Mouse (Mus musculus) midbrain, embryonic 14.5 days (tissue): ENCODE measurements at regions not wholly inside any gene's neighbourhood (a gene's known extent, or its start where the extent isn't known, plus 50 kb on each side); places are given as distances from the start of the nearest gene placed in this dataset.

Experiments
- ATAC-seq: fragments of 200-750 bp; cut with Nextera tagmentation; 2 replicates; pipeline ENCODE4 v1.8.0; 2017; ENCODE audit warnings: moderate number of reproducible peaks, moderate library complexity; ENCODE audit not compliant: low FRiP score, low TSS enrichment
- DNase-seq: peaks from one replicate; pipeline ENCODE4 v3.0.0-alpha.2; 2015
- H3K27ac ChIP-seq: fragments of 300-500 bp; sonication (generic); replicated peaks from 2 replicates; pipeline ENCODE4 v1.5.1; 2014; ENCODE audit warnings: mild to moderate bottlenecking, low read depth, low read length, moderate library complexity
- H3K27me3 ChIP-seq: fragments of 300-500 bp; sonication (generic); 2 replicates; pipeline ENCODE4 v1.6.1; 2014; ENCODE audit warnings: low read length, control low read depth, mixed read lengths; ENCODE audit not compliant: control insufficient read depth, insufficient read depth
- H3K36me3 ChIP-seq: fragments of 300-500 bp; sonication (generic); 2 replicates; pipeline ENCODE4 v1.6.1; 2014; ENCODE audit warnings: low read length, control low read depth; ENCODE audit not compliant: control insufficient read depth, insufficient read depth
- H3K4me1 ChIP-seq: fragments of 300-500 bp; sonication (generic); 2 replicates; pipeline ENCODE4 v1.6.1; 2014; ENCODE audit warnings: mild to moderate bottlenecking, antibody characterized with exemption, low read length, control low read depth; ENCODE audit not compliant: control insufficient read depth, insufficient read depth
- H3K4me2 ChIP-seq: fragments of 300-500 bp; sonication (generic); 2 replicates; pipeline ENCODE4 v1.6.1; 2014; ENCODE audit warnings: mild to moderate bottlenecking, low read length, moderate library complexity
- H3K4me3 ChIP-seq: fragments of 300-500 bp; sonication (generic); replicated peaks from 2 replicates; pipeline ENCODE4 v1.5.1; 2014; ENCODE audit warnings: low read depth, low read length
- H3K9ac ChIP-seq: fragments of 300-500 bp; sonication (generic); replicated peaks from 2 replicates; pipeline ENCODE4 v1.6.1; 2014; ENCODE audit warnings: mild to moderate bottlenecking, low read length, moderate library complexity
- H3K9me3 ChIP-seq: fragments of 300-500 bp; sonication (generic); 2 replicates; pipeline ENCODE4 v1.6.1; 2016; ENCODE audit warnings: low read length, control low read depth, mixed read lengths; ENCODE audit not compliant: control insufficient read depth
- WGBS: fragments of 180-500 bp; shearing (Covaris S2); extraction: QIAGEN DNeasy Blood & Tissue Kit; methylation state at CpG from one replicate; pipeline ENCODE4 v1.1.7; 2014; 5-methylcytosine and 5-hydroxymethylcytosine counted together

DNA sequence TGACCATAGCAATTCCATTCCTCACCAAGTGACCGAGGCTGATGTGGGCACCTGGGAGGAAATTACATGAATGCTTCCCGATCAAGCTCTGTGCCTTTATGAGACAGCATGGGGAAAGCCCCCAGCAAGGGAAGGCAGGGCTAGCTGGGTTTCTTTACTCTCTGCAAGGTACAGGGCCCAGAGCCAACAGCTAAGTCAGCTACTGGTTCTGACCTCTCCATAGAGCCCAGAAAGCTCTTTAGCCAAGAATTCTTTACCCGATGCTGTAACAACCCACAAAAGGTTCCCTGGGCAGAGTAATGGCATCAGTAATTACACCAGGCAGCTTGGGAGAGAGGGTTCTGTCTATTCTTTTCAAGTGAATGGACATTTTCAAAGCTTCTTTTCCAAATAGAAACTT, 161.9 kb upstream of the Adamts16 start:
- H3K27me3 ChIP-seq: no peaks in the 10 kb centered on the region
- H3K4me2 ChIP-seq: no peak overlapping the region
- WGBS: 59% methylated on average over 3 of the region's 3 CpGs
- H3K9me3 ChIP-seq: no peaks in the 10 kb centered on the region
- no peaks in the 10 kb centered on the region for H3K4me1 ChIP-seq
- DNase-seq (peak; percentile 32), ATAC-seq (no peak)
- H3K27ac ChIP-seq: no peak overlapping the region
- no peak overlapping the region for H3K4me3 ChIP-seq
- H3K36me3 ChIP-seq: no peaks in the 10 kb centered on the region
- no peak overlapping the region for H3K9ac ChIP-seq

DNA sequence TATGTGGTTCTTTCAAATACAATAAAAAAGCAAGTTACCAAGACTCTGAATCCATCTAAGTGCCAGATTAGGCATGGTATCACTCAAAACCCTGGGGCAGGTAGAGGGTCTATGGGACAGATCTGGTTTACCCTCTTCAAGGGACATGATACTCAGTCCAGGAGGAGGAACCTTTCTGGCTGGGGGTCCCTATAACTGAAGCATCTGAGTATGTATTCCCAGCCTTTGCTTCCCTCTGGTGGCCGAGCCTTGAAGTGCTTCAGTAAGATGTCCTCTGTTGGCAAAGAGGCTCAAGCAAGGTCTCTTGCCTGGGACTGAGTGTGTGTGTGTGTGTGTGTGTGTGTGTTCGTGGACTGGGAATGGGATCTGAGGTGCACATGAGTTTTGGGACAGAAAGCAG, 159.7 kb upstream of the Adamts16 start:
- peak; percentile 80; the same call in 1 of the 2 replicates for ATAC-seq
- peak; percentile 89 for DNase-seq
- H3K27ac ChIP-seq: no peak overlapping the region
- H3K9me3 ChIP-seq: no peaks in the 10 kb centered on the region
- H3K4me2 ChIP-seq: no peak overlapping the region
- H3K9ac ChIP-seq: no peak overlapping the region
- no peaks in the 10 kb centered on the region for H3K4me1 ChIP-seq
- H3K4me3 ChIP-seq: no peak overlapping the region
- no peaks in the 10 kb centered on the region for H3K27me3 ChIP-seq
- H3K36me3 ChIP-seq: no peaks in the 10 kb centered on the region
- WGBS: 7% methylated on average over 2 of the region's 2 CpGs

DNA sequence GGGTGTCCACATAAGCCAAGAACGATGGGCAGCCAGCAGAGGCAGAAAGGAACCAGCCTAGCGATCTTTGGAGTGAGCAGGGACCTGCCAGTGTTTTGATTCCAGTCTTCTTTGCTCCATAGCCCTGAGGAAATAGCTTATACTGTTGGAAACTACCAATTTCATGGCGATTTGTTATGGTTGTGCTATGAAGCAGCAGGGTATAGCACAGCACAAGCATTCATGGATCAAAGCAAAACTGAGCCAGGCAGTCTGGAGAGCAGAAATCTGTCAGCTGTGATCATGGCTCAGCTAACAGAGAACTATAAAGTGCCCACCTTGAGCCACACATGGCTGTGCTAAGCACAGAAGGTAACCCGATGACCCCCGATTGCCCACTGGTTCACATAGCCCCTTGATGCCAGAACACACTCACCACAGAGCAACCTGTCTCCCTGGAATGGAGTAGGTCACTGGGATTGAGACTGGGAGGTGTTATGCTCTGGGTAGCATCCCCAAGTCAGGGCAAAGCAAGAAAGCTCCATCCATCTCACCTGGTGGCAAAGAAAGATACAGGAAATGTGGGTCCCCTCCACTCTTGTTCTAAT, 158.9 kb upstream of the Adamts16 start:
- DNase-seq (peak; percentile 67), ATAC-seq (peak; percentile 34; the same call in 1 of the 2 replicates)
- H3K4me2 ChIP-seq: no peak overlapping the region
- no peaks in the 10 kb centered on the region for H3K27me3 ChIP-seq
- no peak overlapping the region for H3K4me3 ChIP-seq
- H3K9ac ChIP-seq: no peak overlapping the region
- WGBS: 45% methylated on average over 5 of the region's 5 CpGs
- H3K9me3 ChIP-seq: no peaks in the 10 kb centered on the region
- H3K4me1 ChIP-seq: no peaks in the 10 kb centered on the region
- no peaks in the 10 kb centered on the region for H3K36me3 ChIP-seq
- no peak overlapping the region for H3K27ac ChIP-seq

DNA sequence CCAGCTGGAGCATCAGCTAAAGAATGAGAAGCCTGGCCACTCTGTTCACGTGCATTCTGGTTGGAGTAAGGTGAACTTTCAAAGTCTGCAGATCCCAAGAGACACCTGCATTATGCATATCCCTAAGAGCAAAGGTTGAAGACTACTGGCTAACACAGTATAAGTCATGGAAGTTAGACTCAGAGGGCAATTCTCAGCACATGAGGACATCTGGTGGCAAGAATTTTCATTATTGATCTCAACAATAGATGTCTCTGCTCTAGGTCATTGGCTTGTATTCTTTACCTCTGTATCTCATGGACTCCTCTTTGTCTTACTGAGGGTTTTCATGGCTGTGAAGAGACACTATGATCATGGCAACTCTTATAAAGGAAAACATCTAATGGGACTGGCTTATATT, 151.9 kb upstream of the Adamts16 start:
- no peak overlapping the region for H3K27ac ChIP-seq
- WGBS: 59% methylated on average over 1 of the region's 1 CpGs
- DNase-seq: no peak
- no peaks in the 10 kb centered on the region for H3K36me3 ChIP-seq
- H3K4me3 ChIP-seq: no peak overlapping the region
- H3K4me2 ChIP-seq: no peak overlapping the region
- no peaks in the 10 kb centered on the region for H3K9me3 ChIP-seq
- no peaks in the 10 kb centered on the region for H3K4me1 ChIP-seq
- no peak for ATAC-seq
- no peaks in the 10 kb centered on the region for H3K27me3 ChIP-seq
- no peak overlapping the region for H3K9ac ChIP-seq

DNA sequence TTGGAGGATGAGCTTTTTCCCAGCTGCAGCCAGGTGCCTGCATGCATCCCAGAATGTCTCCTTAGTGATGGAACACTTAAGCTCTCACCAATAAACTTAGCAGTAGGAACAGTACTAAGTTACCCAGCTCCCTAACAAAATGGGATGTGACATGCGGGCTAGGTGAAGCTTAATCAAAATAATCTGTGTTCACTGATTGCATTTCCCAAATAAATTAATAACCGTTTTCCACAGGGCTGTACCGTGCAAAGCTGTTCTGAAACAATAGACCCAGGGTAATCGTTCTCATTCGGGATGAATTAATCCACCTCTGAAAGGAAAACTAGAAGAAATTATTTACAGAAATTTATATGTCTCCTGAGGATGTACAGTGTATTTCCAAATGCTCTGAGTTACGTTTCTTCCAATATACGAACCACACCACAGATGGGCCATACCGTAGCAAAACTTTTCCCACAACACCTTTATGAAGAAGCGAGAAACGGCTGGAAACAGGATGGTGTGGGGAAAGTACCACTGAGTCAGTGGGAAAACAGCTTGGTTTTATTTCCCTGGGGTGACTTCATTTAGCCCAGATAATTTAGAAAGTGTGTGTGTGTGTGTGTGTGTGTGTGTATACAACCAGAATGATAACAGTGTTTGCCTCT, 148.5 kb upstream of the Adamts16 start:
- no peaks in the 10 kb centered on the region for H3K27me3 ChIP-seq
- no peaks in the 10 kb centered on the region for H3K4me1 ChIP-seq
- no peaks in the 10 kb centered on the region for H3K36me3 ChIP-seq
- DNase-seq (no peak), ATAC-seq (no peak)
- no peak overlapping the region for H3K27ac ChIP-seq
- H3K9me3 ChIP-seq: no peaks in the 10 kb centered on the region
- WGBS: 90% methylated on average over 10 of the region's 10 CpGs
- no peak overlapping the region for H3K9ac ChIP-seq
- H3K4me3 ChIP-seq: no peak overlapping the region
- H3K4me2 ChIP-seq: no peak overlapping the region

DNA sequence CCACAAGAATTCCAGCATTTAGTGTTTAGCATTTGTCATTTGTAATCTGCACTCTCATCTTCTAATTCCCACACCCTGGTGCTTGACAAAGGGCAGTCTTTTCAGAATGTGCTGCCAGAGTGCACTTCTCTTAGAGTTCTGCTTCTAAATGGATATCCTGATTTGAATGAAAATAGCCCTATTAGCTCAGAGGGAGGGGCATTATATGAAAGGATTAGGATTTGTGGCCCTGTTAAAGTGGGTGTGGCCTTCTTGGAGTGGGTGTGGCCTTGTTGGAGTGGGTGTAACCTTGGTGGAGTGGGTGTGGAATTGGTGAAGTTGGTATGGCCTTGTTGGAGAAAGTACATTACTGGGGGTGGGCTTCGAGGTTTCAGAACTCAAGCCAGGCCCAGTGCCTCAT, 137.7 kb upstream of the Adamts16 start:
- Histone ChIP-seq H3K27ac (no peak overlapping the region), H3K4me2 (no peak overlapping the region), H3K9me3 (no peaks in the 10 kb centered on the region), H3K4me3 (no peak overlapping the region), H3K27me3 (no peaks in the 10 kb centered on the region), H3K36me3 (no peaks in the 10 kb centered on the region), H3K4me1 (no peaks in the 10 kb centered on the region), H3K9ac (no peak overlapping the region)
- 83% methylated on average over 1 of the region's 1 CpGs for WGBS
- ATAC-seq (peak; percentile 24; the same call in 1 of the 2 replicates), DNase-seq (no peak)

DNA sequence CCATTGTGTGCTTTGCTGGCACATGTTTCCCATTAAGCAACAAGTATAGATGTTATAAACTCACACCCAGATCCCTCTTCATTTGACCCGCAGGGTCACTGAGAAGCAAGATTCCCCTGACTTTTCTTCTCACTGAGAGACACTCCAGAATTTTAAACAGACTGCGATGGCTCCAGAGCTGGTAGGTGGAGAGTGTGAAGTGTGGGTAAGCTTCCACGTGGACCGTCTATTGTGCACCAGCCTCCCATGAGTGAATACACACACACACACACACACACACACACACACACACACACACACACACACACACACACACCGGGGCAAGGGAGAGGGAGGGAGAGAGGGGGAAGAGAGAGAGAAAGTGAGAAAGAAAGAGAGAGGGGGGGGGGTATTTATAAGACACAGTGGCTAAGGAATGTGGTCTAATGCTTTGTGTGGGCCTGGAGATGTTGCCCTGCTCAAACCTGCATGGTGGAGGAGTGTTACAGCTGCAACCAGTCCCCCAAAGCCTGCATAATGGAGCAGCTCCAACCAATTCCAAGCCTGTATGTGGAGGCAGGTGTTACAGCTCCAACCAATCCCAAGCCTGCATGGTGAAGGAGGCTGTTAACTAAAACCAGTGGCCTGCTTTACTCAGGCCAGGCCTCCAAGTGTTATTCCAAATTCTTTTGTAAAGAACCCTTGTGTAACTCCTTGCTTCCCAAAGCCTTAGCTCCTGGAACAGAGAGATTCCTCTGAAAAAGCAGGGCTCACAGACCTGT, 137.1 kb upstream of the Adamts16 start:
- Histone ChIP-seq H3K36me3 (no peaks in the 10 kb centered on the region), H3K4me2 (no peak overlapping the region), H3K9me3 (no peaks in the 10 kb centered on the region), H3K27me3 (no peaks in the 10 kb centered on the region), H3K4me1 (no peaks in the 10 kb centered on the region), H3K4me3 (no peak overlapping the region), H3K27ac (no peak overlapping the region), H3K9ac (no peak overlapping the region)
- ATAC-seq (no peak; the same call in 1 of the 2 replicates), DNase-seq (no peak)
- 64% methylated on average over 5 of the region's 5 CpGs for WGBS

DNA sequence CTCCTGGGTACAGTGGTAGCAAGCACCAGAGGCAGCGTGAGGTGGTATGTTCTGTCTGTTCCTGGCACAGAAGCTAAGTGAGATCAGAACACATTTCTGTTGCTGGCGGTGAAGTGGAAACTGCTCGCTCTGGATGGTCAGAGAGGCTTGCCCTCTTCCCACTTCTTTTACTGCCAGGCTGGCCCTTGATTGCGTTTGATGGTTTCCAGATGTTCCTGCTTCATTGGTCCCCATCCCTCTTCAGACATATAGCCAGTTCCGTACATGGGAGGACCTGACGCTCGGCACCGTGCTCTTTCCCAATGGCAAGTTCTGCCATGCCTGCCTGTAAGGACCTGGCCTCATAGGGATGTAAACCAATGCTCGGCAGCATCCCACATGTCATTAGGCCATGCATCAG, 128.0 kb upstream of the Adamts16 start:
- H3K4me2 ChIP-seq: no peak overlapping the region
- no peaks in the 10 kb centered on the region for H3K36me3 ChIP-seq
- no peak overlapping the region for H3K4me3 ChIP-seq
- no peaks in the 10 kb centered on the region for H3K9me3 ChIP-seq
- H3K27ac ChIP-seq: no peak overlapping the region
- H3K9ac ChIP-seq: no peak overlapping the region
- DNase-seq (no peak), ATAC-seq (no peak)
- WGBS: 87% methylated on average over 9 of the region's 9 CpGs
- no peaks in the 10 kb centered on the region for H3K27me3 ChIP-seq
- no peaks in the 10 kb centered on the region for H3K4me1 ChIP-seq

DNA sequence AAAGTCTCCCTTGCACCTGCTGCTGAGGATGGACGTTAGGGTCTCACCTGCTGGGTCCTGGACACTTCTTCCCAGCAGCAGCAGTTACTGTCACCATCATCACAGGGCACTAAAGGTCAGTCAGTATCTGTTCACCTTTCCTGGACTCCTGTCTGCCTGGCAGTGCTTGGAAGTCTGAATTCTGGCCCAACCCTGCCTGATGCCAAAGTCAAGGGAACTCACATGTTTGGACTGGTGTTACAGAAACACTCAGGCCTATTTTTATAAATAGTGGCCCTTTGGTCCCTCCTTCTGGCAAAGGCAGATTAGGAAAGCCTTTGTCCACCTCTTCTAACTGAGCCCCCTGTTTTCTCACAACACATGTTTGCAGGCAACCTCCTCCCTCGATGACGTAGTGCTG, 126.2 kb upstream of the Adamts16 start:
- Histone ChIP-seq H3K4me3 (no peak overlapping the region), H3K27ac (no peak overlapping the region), H3K4me1 (no peaks in the 10 kb centered on the region), H3K27me3 (no peaks in the 10 kb centered on the region), H3K9me3 (no peaks in the 10 kb centered on the region), H3K36me3 (no peaks in the 10 kb centered on the region), H3K4me2 (no peak overlapping the region), H3K9ac (no peak overlapping the region)
- ATAC-seq: no peak
- 68% methylated on average over 3 of the region's 3 CpGs for WGBS
- no peak for DNase-seq
